27 mouse cellular contexts compared by ENCODE assay signal in the genomic region with DNA sequence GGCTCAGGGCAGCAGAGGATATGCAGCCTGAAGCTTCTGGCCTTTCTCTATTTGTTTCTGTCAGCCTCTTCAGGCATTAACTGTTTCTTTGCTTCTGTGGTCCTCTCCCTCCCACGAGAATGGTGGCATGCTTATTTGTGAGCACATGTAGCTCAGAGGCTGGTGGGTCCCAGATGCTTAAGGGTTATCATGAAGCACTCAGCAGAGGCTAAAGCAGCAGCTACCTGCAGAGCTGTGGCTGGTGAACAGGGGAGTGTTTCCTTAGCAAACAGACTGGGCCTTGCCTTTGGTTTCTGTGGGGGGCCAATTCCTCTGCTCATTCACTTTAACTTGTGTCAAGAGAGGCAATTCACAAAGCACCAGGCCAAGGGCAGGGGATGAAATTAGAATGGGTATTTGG.
DNase-seq lines count a peak whose midpoint lies in the region; ATAC-seq lines count a peak whose summit lies in the region.
"Had no signal": no experiment of that assay in that cellular context is flagged by ENCODE, and none has a peak within 500 bp of the region (broad histone marks: within the 10 kb centered on the region; RNA-seq: fewer than 3 reads in every experiment).

No protein-coding gene starts in this region.

- 18% methylated on average over 1 of the region's 1 CpGs for WGBS in hindbrain, embryonic 12.5 days
- whole genome bisulfite sequencing in hindbrain, embryonic 11.5 days = 21% methylated on average over 1 of the region's 1 CpGs
- WGBS in lung, embryonic 15.5 days = 8% methylated on average over 1 of the region's 1 CpGs
- WGBS in neural tube, embryonic 13.5 days = 5% methylated on average over 1 of the region's 1 CpGs

- H3K36me3 ChIP-seq in hindbrain, embryonic 12.5 days = no peaks in the 10 kb centered on the region
- H3K36me3 ChIP-seq in hindbrain, embryonic 11.5 days (ENCODE audit: control insufficient read depth, insufficient read depth, low read length) = no peaks in the 10 kb centered on the region
- H3K36me3 ChIP-seq in lung, embryonic 15.5 days = no peaks in the 10 kb centered on the region
- no peaks in the 10 kb centered on the region for H3K36me3 ChIP-seq in neural tube, embryonic 13.5 days
- H3K36me3 ChIP-seq: embryonic facial prominence, embryonic 12.5 days; G1E; heart, embryonic 13.5 days; liver, embryonic 15.5 days had no signal

- H3K4me1 ChIP-seq in hindbrain, embryonic 12.5 days = peaks cover 5% of the 10 kb centered on the region; the same call in 1 of the 2 replicates
- no peaks in the 10 kb centered on the region for H3K4me1 ChIP-seq in hindbrain, embryonic 11.5 days (replicated peaks; ENCODE audit: control insufficient read depth, insufficient read depth, low read length)
- H3K4me1 ChIP-seq in lung, embryonic 15.5 days = no peaks in the 10 kb centered on the region; the same call in 1 of the 2 replicates
- peaks cover 24% of the 10 kb centered on the region for H3K4me1 ChIP-seq in neural tube, embryonic 13.5 days (replicated peaks)
- H3K4me1 ChIP-seq: embryonic facial prominence, embryonic 12.5 days; heart, embryonic 13.5 days; liver, embryonic 15.5 days had no signal

- no peaks in the 10 kb centered on the region for H3K9me3 ChIP-seq in hindbrain, embryonic 12.5 days (replicated peaks)
- no peaks in the 10 kb centered on the region for H3K9me3 ChIP-seq in hindbrain, embryonic 11.5 days (ENCODE audit: control insufficient read depth, low read length)
- no peaks in the 10 kb centered on the region for H3K9me3 ChIP-seq in lung, embryonic 15.5 days
- no peaks in the 10 kb centered on the region for H3K9me3 ChIP-seq in neural tube, embryonic 13.5 days
- H3K9me3 ChIP-seq: embryonic facial prominence, embryonic 12.5 days; G1E; heart, embryonic 13.5 days; liver, embryonic 15.5 days had no signal

- H3K4me3 ChIP-seq in hindbrain, embryonic 12.5 days = no peak overlapping the region
- no peak overlapping the region for H3K4me3 ChIP-seq in hindbrain, embryonic 11.5 days (ENCODE audit: low read depth, low read length)
- no peak overlapping the region for H3K4me3 ChIP-seq in lung, embryonic 15.5 days
- no peak overlapping the region for H3K4me3 ChIP-seq in neural tube, embryonic 13.5 days
- H3K4me3 ChIP-seq: embryonic facial prominence, embryonic 12.5 days; heart, adult 2 months; heart, embryonic 13.5 days; liver, embryonic 15.5 days; myocyte had no signal

- no peak overlapping the region for H3K4me2 ChIP-seq in hindbrain, embryonic 12.5 days (replicated peaks)
- no peak overlapping the region for H3K4me2 ChIP-seq in hindbrain, embryonic 11.5 days (replicated peaks; ENCODE audit: low read depth, low read length)
- no peak overlapping the region for H3K4me2 ChIP-seq in lung, embryonic 15.5 days
- H3K4me2 ChIP-seq in neural tube, embryonic 13.5 days = no peak overlapping the region
- H3K4me2 ChIP-seq: embryonic facial prominence, embryonic 12.5 days; heart, embryonic 13.5 days; liver, embryonic 15.5 days had no signal

- H3K27ac ChIP-seq in hindbrain, embryonic 12.5 days = 0 out of 2 replicates have a peak overlapping the region, but pooled peaks have one; percentile 48
- H3K27ac ChIP-seq in hindbrain, embryonic 11.5 days (ENCODE audit: low read depth, low read length) = no peak overlapping the region
- peak overlapping the region; percentile 44; the same call in 1 of the 2 replicates for H3K27ac ChIP-seq in lung, embryonic 15.5 days
- peak overlapping the region; percentile 59 for H3K27ac ChIP-seq in neural tube, embryonic 13.5 days (replicated peaks)
- H3K27ac ChIP-seq: embryonic facial prominence, embryonic 12.5 days; heart, adult 2 months; heart, embryonic 13.5 days; liver, embryonic 15.5 days; macrophage had no signal

- no peak overlapping the region for H3K9ac ChIP-seq in hindbrain, embryonic 12.5 days
- no peak overlapping the region for H3K9ac ChIP-seq in hindbrain, embryonic 11.5 days (ENCODE audit: low read depth, low read length)
- H3K9ac ChIP-seq in lung, embryonic 15.5 days = no peak overlapping the region
- H3K9ac ChIP-seq in neural tube, embryonic 13.5 days = no peak overlapping the region
- H3K9ac ChIP-seq: embryonic facial prominence, embryonic 12.5 days; forebrain, postnatal 0 days; heart, embryonic 13.5 days; liver, embryonic 15.5 days had no signal

- ATAC-seq in hindbrain, embryonic 12.5 days (ENCODE audit: low FRiP score) = no peak
- no peak for ATAC-seq in hindbrain, embryonic 11.5 days (ENCODE audit: low FRiP score)
- peak; percentile 75 for ATAC-seq in lung, embryonic 15.5 days (ENCODE audit: borderline replicate concordance, extremely low read depth, low FRiP score, low TSS enrichment)
- ATAC-seq in neural tube, embryonic 13.5 days (ENCODE audit: low read depth) = no peak
- ATAC-seq: forebrain, postnatal 0 days; Patski had no signal

- no peaks in the 10 kb centered on the region for H3K27me3 ChIP-seq in hindbrain, embryonic 12.5 days
- no peaks in the 10 kb centered on the region for H3K27me3 ChIP-seq in hindbrain, embryonic 11.5 days (ENCODE audit: control insufficient read depth, insufficient read depth, low read length)
- no peaks in the 10 kb centered on the region for H3K27me3 ChIP-seq in lung, embryonic 15.5 days
- H3K27me3 ChIP-seq in neural tube, embryonic 13.5 days = no peaks in the 10 kb centered on the region
- H3K27me3 ChIP-seq: embryonic facial prominence, embryonic 12.5 days; heart, embryonic 13.5 days; liver, embryonic 15.5 days had no signal

- DNase-seq in hindbrain, embryonic 11.5 days (ENCODE audit: low spot score) = no peak
- no peak for DNase-seq in lung, postnatal 25 days (ENCODE audit: low spot score)
- no peak for DNase-seq in neural tube, embryonic 10.5 days (ENCODE audit: extremely low spot score, low spot score)
- no peak for DNase-seq in c-Kit-positive CD71-positive TER-119-positive erythroid progenitor cells, embryonic 14.5 days (ENCODE audit: low spot score)
- DNase-seq: adrenal gland, postnatal 36 days; B cell, adult 2 months; cerebellum, adult 11-12 months; cerebellum, postnatal 10 days; forebrain, postnatal 0 days; gastrocnemius, postnatal 36 days; heart, adult 2 months; heart, postnatal 14 days; kidney, postnatal 4 days; layer of hippocampus, adult 9-11 months; liver; thymus, adult 18-20 months; thymus, postnatal 36 days had no signal
